Mouse (Mus musculus) ovary, adult 10 weeks (tissue): ENCODE measurements around the gene Plac1. TPM values are rescaled to one million over a fixed set of nuclear protein-coding genes. Genes with fewer than 3 reads are reported as not detected.

Experiments used
- polyA plus RNA-seq: library from polyadenylated mRNA; stranded (reverse); fragments of 350-450 nt; fragmentation: Illumina TruSeq; extraction: RNeasy Lipid Tissue Mini Kit (QIAGEN cat#74804); gene quantifications from one replicate; pipeline ENCODE4 v1.2.3, GENCODE M21; 2014

Plac1 gene
- 5.1 TPM for polyA plus RNA-seq

GRCm38 (mm10) chrX:53240011-53240410, at the start of gene Plac1:
TSS of gene Plac1 (minus strand) at chrX:53240111.

GRCm38 (mm10) chrX:53273124-53273523, 33.2 kb upstream of the Plac1 start, which contains the start of gene Fam122c:
TSS of gene Fam122c (plus strand) at chrX:53273424.

DNA sequence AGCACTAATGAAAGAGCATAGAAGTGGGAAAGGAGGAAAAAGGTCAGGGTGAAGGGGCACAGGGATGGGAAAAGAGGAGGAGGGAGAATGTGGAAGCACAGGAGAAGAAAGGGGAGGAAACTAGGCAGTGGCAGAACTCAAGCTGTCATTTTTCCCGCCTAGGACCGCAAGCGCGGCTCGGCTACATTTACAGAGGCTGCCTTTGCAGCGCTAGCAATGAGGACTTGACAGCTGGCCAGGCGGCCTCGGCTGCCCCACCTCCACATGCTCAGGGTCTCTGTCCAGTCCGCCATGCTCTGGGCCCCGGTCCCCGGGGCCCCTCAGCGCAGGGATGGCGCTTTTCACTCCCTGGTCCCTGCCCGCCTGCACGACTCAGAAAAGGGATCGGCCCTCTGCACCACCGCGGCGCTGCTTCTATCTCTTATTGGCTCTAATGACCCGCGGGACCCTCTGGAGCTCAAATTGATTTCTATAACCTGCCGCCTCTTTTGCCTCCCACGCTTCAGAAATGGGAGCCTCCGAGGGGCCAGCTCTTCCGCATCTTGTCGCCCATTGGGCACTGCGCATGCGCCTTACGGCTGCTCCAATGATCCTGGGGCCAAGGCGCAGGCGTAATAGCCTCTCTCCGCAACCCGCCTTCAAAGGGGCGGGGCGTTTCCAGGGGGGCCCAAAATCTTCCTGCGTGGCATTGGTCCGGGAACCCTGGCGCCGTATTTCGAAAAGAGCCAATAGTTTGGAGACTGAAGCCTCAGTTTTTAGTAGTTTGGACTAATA, 29.6 kb upstream of the Plac1 start, which contains the start of gene Fam122b:
Fam122b (minus strand) TSS at position 517 of the 774 bp plus-strand sequence.

Other genes with a start within 250 kb of the Plac1 start
- 87.2 TPM for gene Fam122b, start 29.7 kb upstream of the Plac1 start, polyA plus RNA-seq
- gene Fam122c, start 33.3 kb upstream of the Plac1 start, polyA plus RNA-seq: not detected
- 116 TPM for gene Mospd1, start 130.4 kb upstream of the Plac1 start, polyA plus RNA-seq
- gene Etd, start 194.8 kb upstream of the Plac1 start, polyA plus RNA-seq: not detected